Mouse (Mus musculus): ENCODE results near the gene Olfr701. TPM values are rescaled to one million over a fixed set of nuclear protein-coding genes. Genes with fewer than 3 reads are reported as not detected.
A peak's percentile ranks its signal among the peaks of the same experiment; 100 is the strongest.

Gene Olfr701
- total RNA-seq (2012; rRNA removed): not detected in 2 replicates
- not detected in 2 replicates for total RNA-seq (2014; rRNA removed)
- polyA plus RNA-seq (2012; ENCODE audit: insufficient read length, low read depth): not detected in 2 replicates

GRCm38 (mm10) chr7:106813829-106814228, at the start of gene Olfr701:
Olfr701 (plus strand) TSS chr7:106814129.
- H3K27me3 ChIP-seq (replicated peaks): no peaks in the 10 kb centered on the region
- H3K9me3 ChIP-seq (replicated peaks; ENCODE audit: low read length): no peaks in the 10 kb centered on the region
- H3K79me2 ChIP-seq (replicated peaks; ENCODE audit: control insufficient read depth, extremely low read depth, insufficient read depth, poor library complexity, severe bottlenecking): no peaks in the 10 kb centered on the region
- H3K9ac ChIP-seq (ENCODE audit: insufficient read depth, low read depth): no peak within 1 kb of the TSS
- H3K4me2 ChIP-seq (ENCODE audit: insufficient read depth, low read depth, poor library complexity, severe bottlenecking): no peak within 1 kb of the TSS
- no peak within 1 kb of the TSS for H3K4me3 ChIP-seq (replicated peaks in 1 of 3; ENCODE audit: low read depth in 2 of 3, low read length in 2 of 3, poor library complexity in 1 of 3)
- dilution Hi-C loops (cut with MboI; ENCODE audit: extremely low pct_ligation_motif_present, extremely low pct_unique_long_range_greater_than_20kb, low sequenced_read_pairs) (no loop called here), in situ Hi-C loops (cut with MboI; ENCODE audit: low pct_ligation_motif_present, low pct_unique_long_range_greater_than_20kb, low sequenced_read_pairs) (no loop called here)
- H3K4me1 ChIP-seq (ENCODE audit: control insufficient read depth in 1 of 2, insufficient read depth in 2 of 2): no peaks in the 10 kb centered on the region
- H3K27ac ChIP-seq (ENCODE audit: insufficient read depth, low read depth): no peak within 1 kb of the TSS
- TF ChIP-seq UBTF (IDR thresholded peaks at IDR 0.05; ENCODE audit: low read depth, low read length) (no peak), GABPA (IDR thresholded peaks at IDR 0.05; ENCODE audit: insufficient replicate concordance, low read depth, low read length) (no peak), RAD21 (IDR thresholded peaks at IDR 0.05; ENCODE audit: low read depth, low read length) (no peak), ETS1 (conservative IDR thresholded peaks at IDR 0.05; ENCODE audit: low read depth, low read length) (no peak), ZNF384 (IDR thresholded peaks at IDR 0.05; ENCODE audit: low read depth, low read length) (no peak), MAX (IDR thresholded peaks at IDR 0.05; ENCODE audit: low read length) (no peak), CHD1 (IDR thresholded peaks at IDR 0.05; ENCODE audit: low read depth, low read length) (no peak), POLR2AphosphoS2 (IDR thresholded peaks at IDR 0.05; ENCODE audit: low read depth, low read length) (no peak), IRF4 (IDR thresholded peaks at IDR 0.05; ENCODE audit: low read depth, low read length) (no peak), MEF2A (IDR thresholded peaks at IDR 0.05; ENCODE audit: borderline replicate concordance, low read depth, low read length) (no peak), USF2 (conservative IDR thresholded peaks at IDR 0.05; ENCODE audit: low read depth, low read length) (no peak), PAX5 (IDR thresholded peaks at IDR 0.05; ENCODE audit: low read length) (no peak), ZC3H11A (IDR thresholded peaks at IDR 0.05; ENCODE audit: low read depth, low read length) (no peak), USF1 (IDR thresholded peaks at IDR 0.05; ENCODE audit: low read depth, low read length) (no peak), KAT2A (IDR thresholded peaks at IDR 0.05; ENCODE audit: insufficient replicate concordance, low read length) (no peak), NRF1 (IDR thresholded peaks at IDR 0.05; ENCODE audit: low read depth, low read length) (no peak), ZMIZ1 (IDR thresholded peaks at IDR 0.05; ENCODE audit: low read depth, low read length) (no peak), BHLHE40 (IDR thresholded peaks at IDR 0.05; ENCODE audit: low read depth, low read length) (no peak), MAFK (IDR thresholded peaks at IDR 0.05; ENCODE audit: insufficient replicate concordance, low read length) (no peak), CTCF (conservative IDR thresholded peaks at IDR 0.05 in 1 of 2, IDR thresholded peaks at IDR 0.05 in 1 of 2; ENCODE audit: low read depth in 2 of 2, low read length in 2 of 2) (no peak)
- H3K36me3 ChIP-seq (replicated peaks in 1 of 2; ENCODE audit: control insufficient read depth in 1 of 2, insufficient read depth in 1 of 2, low read length in 1 of 2): no peaks in the 10 kb centered on the region
- DNase-seq (ENCODE audit: extremely low read depth): no peak

GRCm38 (mm10) chr7:106788330-106788729, 25.6 kb upstream of the Olfr701 start:
- Histone ChIP-seq H3K4me1 (ENCODE audit: control insufficient read depth in 1 of 2, insufficient read depth in 2 of 2) (no peaks in the 10 kb centered on the region), H3K27ac (ENCODE audit: insufficient read depth, low read depth) (no peak overlapping the region), H3K79me2 (replicated peaks; ENCODE audit: control insufficient read depth, extremely low read depth, insufficient read depth, poor library complexity, severe bottlenecking) (no peaks in the 10 kb centered on the region), H3K36me3 (replicated peaks in 1 of 2; ENCODE audit: control insufficient read depth in 1 of 2, insufficient read depth in 1 of 2, low read length in 1 of 2) (no peaks in the 10 kb centered on the region), H3K9ac (ENCODE audit: insufficient read depth, low read depth) (no peak overlapping the region), H3K27me3 (replicated peaks) (no peaks in the 10 kb centered on the region), H3K9me3 (replicated peaks; ENCODE audit: low read length) (no peaks in the 10 kb centered on the region), H3K4me3 (replicated peaks in 1 of 3; ENCODE audit: low read depth in 2 of 3, low read length in 2 of 3, poor library complexity in 1 of 3) (no peak overlapping the region), H3K4me2 (ENCODE audit: insufficient read depth, low read depth, poor library complexity, severe bottlenecking) (no peak overlapping the region)
- peak; percentile 19 for DNase-seq (ENCODE audit: extremely low read depth)
- TF ChIP-seq JUN (IDR thresholded peaks at IDR 0.05; ENCODE audit: insufficient read depth, low read depth, low read length) (no peak), ZC3H11A (IDR thresholded peaks at IDR 0.05; ENCODE audit: low read depth, low read length) (no peak), SMC3 (IDR thresholded peaks at IDR 0.05; ENCODE audit: low read depth, low read length) (peak; percentile 54), RAD21 (IDR thresholded peaks at IDR 0.05; ENCODE audit: low read depth, low read length) (peak; percentile 47), USF2 (conservative IDR thresholded peaks at IDR 0.05; ENCODE audit: low read depth, low read length) (no peak), CTCF (conservative IDR thresholded peaks at IDR 0.05 in 1 of 2, IDR thresholded peaks at IDR 0.05 in 1 of 2; ENCODE audit: low read depth in 2 of 2, low read length in 2 of 2) (peak in 1 of 2 experiments; percentile 48; a peak in 2 of 4 replicates)
- dilution Hi-C loops (cut with MboI; ENCODE audit: extremely low pct_ligation_motif_present, extremely low pct_unique_long_range_greater_than_20kb, low sequenced_read_pairs): no loop called here
- in situ Hi-C loops (cut with MboI; ENCODE audit: low pct_ligation_motif_present, low pct_unique_long_range_greater_than_20kb, low sequenced_read_pairs): no loop called here
